Mouse (Mus musculus): ENCODE results near the gene Psmb7. TPM values are rescaled to one million over a fixed set of nuclear protein-coding genes. Genes with fewer than 3 reads are reported as not detected.

Gene Psmb7
- polyA plus RNA-seq, 1 experiment: 377 TPM

DNA sequence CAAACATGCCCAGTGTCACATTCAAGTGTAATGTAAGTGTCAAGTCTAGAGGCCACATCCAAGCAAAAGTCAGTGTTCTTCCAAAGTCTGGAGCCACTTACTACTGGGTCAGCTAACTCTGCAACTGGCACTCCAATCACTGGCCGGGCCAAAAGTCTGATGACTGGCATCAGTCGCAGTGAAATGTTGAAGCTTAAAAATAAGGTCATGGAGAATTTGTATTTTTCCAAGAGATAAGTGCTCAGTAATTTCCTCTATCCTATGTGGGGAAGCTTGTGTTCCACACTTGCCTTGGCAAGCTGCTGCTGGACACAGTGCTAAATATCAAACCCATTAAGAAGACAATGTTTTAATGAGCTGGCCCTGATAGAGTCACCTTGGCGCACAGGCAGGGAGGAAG lies 30.3 kb downstream of the Psmb7 start:
- H3K79me2 ChIP-seq (ENCODE audit: control insufficient read depth, insufficient read depth): peaks cover 81% of the 10 kb centered on the region
- H3K4me3 ChIP-seq (ENCODE audit: insufficient read depth, poor library complexity, severe bottlenecking): no peak overlapping the region
- no peaks in the 10 kb centered on the region for H3K27me3 ChIP-seq (ENCODE audit: control insufficient read depth, insufficient read depth, insufficient read length)
- no peak overlapping the region for H3ac ChIP-seq (ENCODE audit: control insufficient read depth, insufficient read length, low read depth)
- peaks cover 51% of the 10 kb centered on the region for H3K79me3 ChIP-seq (ENCODE audit: low read depth)
- TF ChIP-seq CTCF (IDR thresholded peaks at IDR 0.05; ENCODE audit: control insufficient read depth, insufficient read depth, insufficient read length) (no peak), USF1 (IDR thresholded peaks at IDR 0.05; ENCODE audit: low read depth) (no peak), MYOD1 (IDR thresholded peaks at IDR 0.05; ENCODE audit: control insufficient read depth, insufficient read length, low read depth) (no peak), MYOG (IDR thresholded peaks at IDR 0.05; ENCODE audit: control insufficient read depth, extremely low read depth, insufficient read length) (no peak), MAX (IDR thresholded peaks at IDR 0.05) (no peak)
- H3K36me3 ChIP-seq (ENCODE audit: control insufficient read depth, insufficient read depth): peaks cover 76% of the 10 kb centered on the region

DNA sequence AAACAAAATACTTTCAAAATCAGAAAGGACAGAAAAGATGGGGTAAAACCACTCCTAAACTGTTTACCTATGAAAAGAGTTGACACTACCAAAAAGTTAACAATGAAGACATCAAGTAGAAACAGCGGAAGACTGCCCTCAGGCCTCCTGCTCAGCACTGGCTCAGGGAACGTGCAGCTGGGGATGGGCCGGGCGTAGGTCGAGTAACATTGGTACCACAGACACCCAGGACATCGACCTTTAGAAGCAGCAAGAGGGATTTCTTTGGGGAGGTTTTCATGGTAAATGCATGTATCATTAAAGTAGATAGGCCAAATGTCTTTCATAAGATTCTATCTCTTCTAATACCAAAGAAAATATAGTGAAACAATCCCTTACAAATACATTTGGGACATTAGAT lies 31.3 kb downstream of the Psmb7 start:
- Histone ChIP-seq H3K27me3 (ENCODE audit: control insufficient read depth, insufficient read depth, insufficient read length) (no peaks in the 10 kb centered on the region), H3K79me2 (ENCODE audit: control insufficient read depth, insufficient read depth) (peaks cover 79% of the 10 kb centered on the region), H3K79me3 (ENCODE audit: low read depth) (peaks cover 46% of the 10 kb centered on the region), H3ac (ENCODE audit: control insufficient read depth, insufficient read length, low read depth) (no peak overlapping the region), H3K4me3 (ENCODE audit: insufficient read depth, poor library complexity, severe bottlenecking) (no peak overlapping the region), H3K36me3 (ENCODE audit: control insufficient read depth, insufficient read depth) (peaks cover 77% of the 10 kb centered on the region)
- TF ChIP-seq FOSL1 (IDR thresholded peaks at IDR 0.05; ENCODE audit: insufficient read depth, low read length, poor library complexity, severe bottlenecking) (no peak), CTCF (IDR thresholded peaks at IDR 0.05; ENCODE audit: control insufficient read depth, insufficient read depth, insufficient read length) (no peak), MYOD1 (IDR thresholded peaks at IDR 0.05; ENCODE audit: control insufficient read depth, insufficient read length, low read depth) (no peak), USF1 (IDR thresholded peaks at IDR 0.05; ENCODE audit: low read depth) (no peak)

DNA sequence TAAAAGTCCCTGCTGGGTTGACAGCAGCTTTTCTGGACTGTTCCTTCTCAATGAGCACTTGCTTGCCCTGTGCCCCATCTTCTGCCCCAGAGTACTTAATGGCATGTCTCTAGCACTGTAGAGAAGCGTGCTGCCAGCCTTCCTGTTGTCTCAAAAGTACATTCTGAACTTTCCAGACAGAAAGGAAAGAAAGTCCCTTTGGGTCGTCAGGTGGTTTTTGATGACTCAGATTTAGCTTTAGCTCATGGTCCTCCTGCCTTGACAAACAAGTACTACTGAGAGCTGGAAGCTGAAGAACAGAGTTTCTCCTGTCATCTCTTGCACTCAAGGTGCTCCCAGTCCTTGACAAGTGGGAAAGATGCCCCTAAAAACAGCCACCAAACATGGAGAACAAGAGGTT lies 33.7 kb downstream of the Psmb7 start:
- H3K79me3 ChIP-seq (ENCODE audit: low read depth): peaks cover 30% of the 10 kb centered on the region
- H3ac ChIP-seq (ENCODE audit: control insufficient read depth, insufficient read length, low read depth): no peak overlapping the region
- no peaks in the 10 kb centered on the region for H3K27me3 ChIP-seq (ENCODE audit: control insufficient read depth, insufficient read depth, insufficient read length)
- H3K79me2 ChIP-seq (ENCODE audit: control insufficient read depth, insufficient read depth): peaks cover 79% of the 10 kb centered on the region
- H3K4me3 ChIP-seq (ENCODE audit: insufficient read depth, poor library complexity, severe bottlenecking): no peak overlapping the region
- TF ChIP-seq MAX (IDR thresholded peaks at IDR 0.05): no peak
- no peak for TF ChIP-seq CEBPB (IDR thresholded peaks at IDR 0.05; ENCODE audit: low read depth)
- TF ChIP-seq MYOG (IDR thresholded peaks at IDR 0.05; ENCODE audit: control insufficient read depth, extremely low read depth, insufficient read length): no peak
- TF ChIP-seq USF1 (IDR thresholded peaks at IDR 0.05; ENCODE audit: low read depth): no peak
- no peak for TF ChIP-seq MYOD1 (IDR thresholded peaks at IDR 0.05; ENCODE audit: control insufficient read depth, insufficient read length, low read depth)
- peaks cover 88% of the 10 kb centered on the region for H3K36me3 ChIP-seq (ENCODE audit: control insufficient read depth, insufficient read depth)

DNA sequence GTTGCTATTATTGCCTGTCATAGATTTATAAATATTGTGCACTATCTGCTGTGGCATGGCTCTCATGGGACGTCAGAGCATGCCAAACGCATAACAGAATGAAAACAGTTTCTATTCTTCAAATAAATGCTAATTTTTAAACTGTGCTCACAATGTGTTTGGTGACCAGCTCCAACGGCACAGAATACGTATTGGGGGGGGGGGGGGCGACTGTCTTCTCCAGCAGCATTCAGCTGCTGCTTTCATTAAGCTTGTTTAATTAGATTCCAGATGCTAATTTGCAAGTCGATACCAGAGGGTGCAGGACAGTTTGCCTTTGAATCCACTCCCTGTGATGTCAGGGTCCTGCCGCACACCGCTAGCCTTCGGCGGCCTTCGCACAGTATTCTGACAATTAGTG lies 34.6 kb downstream of the Psmb7 start:
- Histone ChIP-seq H3K4me3 (ENCODE audit: insufficient read depth, poor library complexity, severe bottlenecking) (no peak overlapping the region), H3K36me3 (ENCODE audit: control insufficient read depth, insufficient read depth) (peaks cover 80% of the 10 kb centered on the region), H3K27me3 (ENCODE audit: control insufficient read depth, insufficient read depth, insufficient read length) (no peaks in the 10 kb centered on the region), H3ac (ENCODE audit: control insufficient read depth, insufficient read length, low read depth) (no peak overlapping the region), H3K79me2 (ENCODE audit: control insufficient read depth, insufficient read depth) (peaks cover 79% of the 10 kb centered on the region), H3K79me3 (ENCODE audit: low read depth) (peaks cover 27% of the 10 kb centered on the region)
- no peak for TF ChIP-seq MYOD1 (IDR thresholded peaks at IDR 0.05; ENCODE audit: control insufficient read depth, insufficient read length, low read depth)
- TF ChIP-seq MYOG (IDR thresholded peaks at IDR 0.05; ENCODE audit: control insufficient read depth, extremely low read depth, insufficient read length): no peak
- no peak for TF ChIP-seq FOSL1 (IDR thresholded peaks at IDR 0.05; ENCODE audit: insufficient read depth, low read length, poor library complexity, severe bottlenecking)
- no peak for TF ChIP-seq CEBPB (IDR thresholded peaks at IDR 0.05; ENCODE audit: low read depth)
- no peak for TF ChIP-seq USF1 (IDR thresholded peaks at IDR 0.05; ENCODE audit: low read depth)

DNA sequence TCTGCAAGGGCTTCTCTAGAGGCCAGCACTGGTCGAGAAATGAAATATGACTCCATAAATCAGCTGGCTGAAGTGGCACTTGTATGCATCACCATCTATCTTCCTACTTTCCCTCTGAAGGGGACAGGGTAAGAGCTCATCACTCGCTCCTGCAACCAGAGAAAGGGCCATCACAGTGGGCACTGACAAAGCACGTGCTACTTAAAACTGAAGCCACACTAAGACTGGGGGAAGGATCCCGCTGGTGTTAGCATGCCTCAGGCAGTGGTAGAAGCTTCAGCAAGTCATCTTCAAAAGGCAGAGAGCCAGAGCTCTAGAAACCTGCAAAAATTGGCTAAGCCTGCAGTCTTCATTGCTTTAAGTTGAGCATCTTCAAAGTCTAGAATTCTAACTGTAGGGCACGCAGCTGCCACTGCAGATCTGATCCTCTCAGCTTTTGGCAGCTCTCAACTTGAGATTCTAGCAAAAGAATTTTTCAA lies 35.0 kb downstream of the Psmb7 start:
- H3ac ChIP-seq (ENCODE audit: control insufficient read depth, insufficient read length, low read depth): no peak overlapping the region
- H3K79me2 ChIP-seq (ENCODE audit: control insufficient read depth, insufficient read depth): peaks cover 79% of the 10 kb centered on the region
- H3K27me3 ChIP-seq (ENCODE audit: control insufficient read depth, insufficient read depth, insufficient read length): no peaks in the 10 kb centered on the region
- peaks cover 76% of the 10 kb centered on the region for H3K36me3 ChIP-seq (ENCODE audit: control insufficient read depth, insufficient read depth)
- no peak overlapping the region for H3K4me3 ChIP-seq (ENCODE audit: insufficient read depth, poor library complexity, severe bottlenecking)
- TF ChIP-seq MYOD1 (IDR thresholded peaks at IDR 0.05; ENCODE audit: control insufficient read depth, insufficient read length, low read depth) (no peak), CEBPB (IDR thresholded peaks at IDR 0.05; ENCODE audit: low read depth) (no peak), CTCF (IDR thresholded peaks at IDR 0.05; ENCODE audit: control insufficient read depth, insufficient read depth, insufficient read length) (no peak), FOSL1 (IDR thresholded peaks at IDR 0.05; ENCODE audit: insufficient read depth, low read length, poor library complexity, severe bottlenecking) (no peak), MYOG (IDR thresholded peaks at IDR 0.05; ENCODE audit: control insufficient read depth, extremely low read depth, insufficient read length) (no peak), MAX (IDR thresholded peaks at IDR 0.05) (no peak), USF1 (IDR thresholded peaks at IDR 0.05; ENCODE audit: low read depth) (no peak)
- peaks cover 27% of the 10 kb centered on the region for H3K79me3 ChIP-seq (ENCODE audit: low read depth)

DNA sequence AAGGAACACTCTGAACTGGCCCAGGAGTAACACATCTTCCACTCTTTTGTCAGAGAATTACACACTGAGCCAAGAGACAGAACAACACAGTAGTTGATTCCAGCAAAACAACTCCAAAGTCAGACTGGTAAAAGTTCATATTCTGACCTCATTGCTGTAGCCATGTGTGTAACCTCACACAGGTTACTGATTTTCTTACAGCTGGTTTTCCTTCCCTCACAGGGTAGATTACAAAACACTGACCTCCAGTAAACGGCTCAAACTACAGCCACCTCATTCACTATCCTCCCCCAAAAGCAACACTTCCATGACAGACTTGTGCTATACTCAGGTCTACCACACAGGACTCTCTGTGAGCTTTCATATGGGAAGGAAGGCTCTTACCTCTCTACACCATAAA lies 36.2 kb downstream of the Psmb7 start:
- no peak overlapping the region for H3K4me3 ChIP-seq (ENCODE audit: insufficient read depth, poor library complexity, severe bottlenecking)
- H3ac ChIP-seq (ENCODE audit: control insufficient read depth, insufficient read length, low read depth): no peak overlapping the region
- peaks cover 36% of the 10 kb centered on the region for H3K79me3 ChIP-seq (ENCODE audit: low read depth)
- H3K79me2 ChIP-seq (ENCODE audit: control insufficient read depth, insufficient read depth): peaks cover 79% of the 10 kb centered on the region
- H3K27me3 ChIP-seq (ENCODE audit: control insufficient read depth, insufficient read depth, insufficient read length): no peaks in the 10 kb centered on the region
- TF ChIP-seq USF1 (IDR thresholded peaks at IDR 0.05; ENCODE audit: low read depth) (no peak), MAX (IDR thresholded peaks at IDR 0.05) (no peak), MYOD1 (IDR thresholded peaks at IDR 0.05; ENCODE audit: control insufficient read depth, insufficient read length, low read depth) (no peak), CTCF (IDR thresholded peaks at IDR 0.05; ENCODE audit: control insufficient read depth, insufficient read depth, insufficient read length) (no peak), CEBPB (IDR thresholded peaks at IDR 0.05; ENCODE audit: low read depth) (no peak), FOSL1 (IDR thresholded peaks at IDR 0.05; ENCODE audit: insufficient read depth, low read length, poor library complexity, severe bottlenecking) (no peak), MYOG (IDR thresholded peaks at IDR 0.05; ENCODE audit: control insufficient read depth, extremely low read depth, insufficient read length) (no peak)
- H3K36me3 ChIP-seq (ENCODE audit: control insufficient read depth, insufficient read depth): peaks cover 78% of the 10 kb centered on the region

Data from C2C12 (cell line).